Mouse (Mus musculus) brain, embryonic 14.5 days (tissue): Measurements from ENCODE around the gene Shank1.

Source experiments
- CTCF ChIP-seq: fragments of 200-500 bp; IDR thresholded peaks from 2 replicates; pipeline ENCODE4 v1.5.1; 2012; ENCODE audit warnings: inconsistent platforms, mild to moderate bottlenecking, moderate library complexity, borderline replicate concordance; ENCODE audit not compliant: insufficient read depth, insufficient read length; ENCODE audit errors: extremely low read depth
- POLR2A ChIP-seq: fragments of 200-500 bp; IDR thresholded peaks from 2 replicates; pipeline ENCODE4 v1.6.1; 2012; ENCODE audit warnings: mild to moderate bottlenecking, inconsistent platforms, borderline replicate concordance; ENCODE audit not compliant: poor library complexity, insufficient read depth, insufficient read length, severe bottlenecking; ENCODE audit errors: extremely low read depth

DNA sequence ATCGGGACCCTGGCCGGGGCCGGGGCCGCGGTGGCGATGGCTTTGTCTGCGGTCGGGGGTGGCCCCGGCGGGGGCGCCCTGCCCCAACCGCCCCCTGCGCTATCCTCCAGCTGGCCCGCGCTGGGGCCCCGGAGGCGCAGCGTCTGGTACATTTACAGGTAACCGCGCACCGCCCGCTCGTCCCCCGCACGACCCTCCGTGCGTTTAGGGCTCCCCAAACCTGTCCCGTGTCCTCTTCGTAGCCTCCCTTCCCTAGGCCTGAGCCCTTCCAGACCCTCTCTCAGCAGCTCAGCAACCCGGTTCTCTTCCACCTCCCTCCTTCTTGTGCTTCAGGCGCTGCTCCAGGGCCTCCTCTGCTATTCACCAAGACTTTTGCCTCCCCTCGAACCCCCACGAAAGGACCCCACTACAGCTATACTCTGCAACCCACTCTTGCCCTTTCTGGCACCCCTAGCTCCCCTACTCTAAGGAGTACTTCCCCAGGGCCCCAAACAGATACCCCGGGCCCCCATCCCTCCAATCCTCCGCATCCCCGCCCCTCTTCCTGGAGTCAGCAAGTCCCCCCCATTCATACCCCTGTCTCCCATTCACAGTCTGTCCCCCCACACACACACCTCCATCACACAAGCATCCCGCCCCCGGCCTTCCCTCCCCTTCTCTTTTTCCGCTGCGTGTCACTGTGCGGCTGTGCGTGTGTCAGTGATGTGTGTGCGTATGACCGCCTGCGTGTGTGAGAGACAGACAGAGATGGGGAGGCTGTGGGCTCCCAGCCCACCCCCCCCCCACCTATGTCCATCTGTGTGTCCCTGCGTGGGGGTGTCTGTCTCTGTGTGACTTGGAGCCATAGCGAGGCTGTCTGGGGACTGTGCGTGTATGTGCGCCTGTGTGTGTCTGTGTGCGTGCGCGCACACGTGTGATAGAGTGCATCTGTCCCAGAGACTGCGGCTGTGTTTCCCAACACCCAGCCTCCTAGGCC lies 26.3 kb downstream of the Shank1 start:
- TF ChIP-seq CTCF (no peak), POLR2A (no peak)
